Mouse (Mus musculus): Measurements from ENCODE around the gene Phldb2.

DNA sequence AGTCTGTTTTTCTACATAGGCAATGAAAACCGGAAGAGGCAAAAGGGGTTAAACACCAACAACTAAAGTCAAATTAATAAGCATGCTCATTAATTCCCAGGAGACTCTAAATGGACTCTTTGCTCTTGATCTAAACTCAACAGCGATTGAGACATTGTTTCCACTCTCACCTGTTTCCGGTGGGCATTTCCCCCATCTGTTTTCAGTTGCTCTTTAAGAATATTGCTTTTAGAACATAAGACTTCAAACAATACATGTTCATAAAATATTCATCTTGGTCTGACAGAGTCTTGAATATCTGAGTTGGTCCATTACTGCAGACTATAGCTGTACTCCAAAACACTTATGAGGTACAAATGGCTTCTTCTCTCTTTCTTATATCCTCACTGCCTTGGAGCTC, 47.6 kb upstream of the Phldb2 start:
- TF ChIP-seq POLR2A (IDR thresholded peaks at IDR 0.05; ENCODE audit: borderline replicate concordance, extremely low read depth, insufficient read depth, insufficient read length, poor library complexity, severe bottlenecking): no peak
- no peak for TF ChIP-seq CTCF (IDR thresholded peaks at IDR 0.05; ENCODE audit: borderline replicate concordance, extremely low read depth, insufficient read depth, insufficient read length)
